Mouse (Mus musculus) heart, postnatal 36 days (tissue): ENCODE measurements at regions not wholly inside any gene's neighbourhood (a gene's known extent, or its start where the extent isn't known, plus 50 kb on each side); places are given as distances from the start of the nearest gene placed in this dataset.
A peak's percentile ranks its signal among the peaks of the same experiment; 100 is the strongest.

Experiments used
- DNase-seq, 2 experiments: peaks; one replicate each; pipeline ENCODE4 v3.0.0; 2021 to 2022
- intact Hi-C: fragments of 180-260 bp; cut with DNase I; formaldehyde crosslinking; loops from one replicate; pipeline ENCODE4 v1.15.1; 2025

- intact Hi-C loops: no loop called here
- no peak for DNase-seq
Measured at GRCm38 (mm10) chr5:42578208-42578844, 510.6 kb downstream of the Gm16223 start.

GRCm38 (mm10) chr5:42620698-42621097 is 552.9 kb downstream of the Gm16223 start:
- intact Hi-C loops: no loop called here
- DNase-seq: no peak

- intact Hi-C loops: no loop called here
- DNase-seq: no peak
Measured at GRCm38 (mm10) chr5:42636162-42636823, 568.5 kb downstream of the Gm16223 start.

- intact Hi-C loops: no loop called here
- no peak for DNase-seq
Measured at GRCm38 (mm10) chr5:42656460-42656859, 576.5 kb upstream of the Cpeb2 start.

GRCm38 (mm10) chr5:42659994-42660393 is 573.0 kb upstream of the Cpeb2 start:
- DNase-seq: no peak
- intact Hi-C loops: no loop called here

GRCm38 (mm10) chr5:42679617-42680016 is 553.4 kb upstream of the Cpeb2 start:
- intact Hi-C loops: no loop called here
- no peak for DNase-seq

GRCm38 (mm10) chr5:42685356-42686057 is 547.5 kb upstream of the Cpeb2 start:
- intact Hi-C loops: no loop called here
- DNase-seq: peak in 1 of 2 experiments; percentile 8

- DNase-seq: no peak
- intact Hi-C loops: no loop called here
Measured at GRCm38 (mm10) chr5:42687176-42687575, 545.8 kb upstream of the Cpeb2 start.
